Mouse (Mus musculus) embryo, embryonic 11.5 days (tissue): ENCODE measurements around the gene Gm28729.
"Not testable (repeated sequence)": the region's sequence is repeated elsewhere in the genome, so short reads cannot be mapped to it uniquely, and the experiment has no call there.

Source experiments
- DNase-seq: peaks from one replicate; pipeline ENCODE4 v3.0.0-alpha.2; 2012; ENCODE audit warnings: low read depth, low spot score

Gene Gm28729

GRCm38 (mm10) chr9:96524972-96525506 lies at the start of gene Gm28729:
TSS of gene Gm28729 (minus strand) at chr9:96525264.
- DNase-seq = no peak

- DNase-seq = no peak
Measured at GRCm38 (mm10) chr9:96573252-96573651, 48.2 kb upstream of the Gm28729 start.

- no peak for DNase-seq
Measured at GRCm38 (mm10) chr9:96572754-96573153, 47.7 kb upstream of the Gm28729 start.

GRCm38 (mm10) chr9:96566470-96566996 lies 41.5 kb upstream of the Gm28729 start:
- no peak for DNase-seq

GRCm38 (mm10) chr9:96563501-96563900 lies 38.4 kb upstream of the Gm28729 start:
- DNase-seq = no peak

- DNase-seq = no peak
Measured at GRCm38 (mm10) chr9:96559148-96559547, 34.1 kb upstream of the Gm28729 start.

GRCm38 (mm10) chr9:96558594-96558993 lies 33.5 kb upstream of the Gm28729 start:
- DNase-seq = no peak

- DNase-seq = no peak
Measured at GRCm38 (mm10) chr9:96554095-96554494, 29.0 kb upstream of the Gm28729 start.

GRCm38 (mm10) chr9:96545410-96545809 lies 20.3 kb upstream of the Gm28729 start:
- no peak for DNase-seq

- peak; percentile 56 for DNase-seq
Measured at GRCm38 (mm10) chr9:96543643-96544640, 18.9 kb upstream of the Gm28729 start.

- no peak for DNase-seq
Measured at GRCm38 (mm10) chr9:96538916-96539315, 13.9 kb upstream of the Gm28729 start.

- no peak for DNase-seq
Measured at GRCm38 (mm10) chr9:96537615-96537919, 12.5 kb upstream of the Gm28729 start.

- DNase-seq = peak; percentile 30
Measured at GRCm38 (mm10) chr9:96536895-96537614, 12.0 kb upstream of the Gm28729 start.

- DNase-seq = not testable (repeated sequence)
Measured at GRCm38 (mm10) chr9:96536093-96536492, 11.0 kb upstream of the Gm28729 start.

- DNase-seq = no peak
Measured at GRCm38 (mm10) chr9:96535431-96535830, 10.4 kb upstream of the Gm28729 start.

GRCm38 (mm10) chr9:96534256-96534655 lies 9.2 kb upstream of the Gm28729 start:
- no peak for DNase-seq

GRCm38 (mm10) chr9:96533476-96533875 lies 8.4 kb upstream of the Gm28729 start:
- no peak for DNase-seq

GRCm38 (mm10) chr9:96532531-96532930 lies 7.5 kb upstream of the Gm28729 start:
- DNase-seq = no peak

GRCm38 (mm10) chr9:96530674-96531081 lies 5.6 kb upstream of the Gm28729 start:
- DNase-seq = no peak

- DNase-seq = no peak
Measured at GRCm38 (mm10) chr9:96529961-96530673, 5.1 kb upstream of the Gm28729 start.

- no peak for DNase-seq
Measured at GRCm38 (mm10) chr9:96526011-96526410, 947 bp upstream of the Gm28729 start.
